Mouse (Mus musculus) testis, adult 2 months (tissue): ENCODE measurements at regions not wholly inside any gene's neighbourhood (a gene's known extent, or its start where the extent isn't known, plus 50 kb on each side); places are given as distances from the start of the nearest gene placed in this dataset.

ENCODE experiments used
- CTCF ChIP-seq: fragments of 200-500 bp; IDR thresholded peaks from 2 replicates; pipeline ENCODE4 v1.5.1; 2012; ENCODE audit warnings: low read depth, mild to moderate bottlenecking, inconsistent platforms, low read length, moderate library complexity; ENCODE audit not compliant: control insufficient read depth, insufficient read depth, insufficient replicate concordance
- POLR2A ChIP-seq: fragments of 200-500 bp; IDR thresholded peaks from 2 replicates; pipeline ENCODE4 v1.6.1; 2012; ENCODE audit warnings: low read depth, mild to moderate bottlenecking, inconsistent platforms, low read length, moderate library complexity; ENCODE audit not compliant: control insufficient read depth

GRCm38 (mm10) chr3:36311337-36311736 is 89.2 kb upstream of the Qrfpr start:
- TF ChIP-seq POLR2A (no peak), CTCF (no peak)
